Mouse (Mus musculus) bone marrow, adult 2 months (tissue): Measurements from ENCODE around the gene Cyp2u1.

ENCODE experiments used
- CTCF ChIP-seq: fragments of 200-500 bp; IDR thresholded peaks from 2 replicates; pipeline ENCODE4 v1.5.1; 2011; ENCODE audit warnings: low read length, control low read depth; ENCODE audit not compliant: control insufficient read depth, insufficient read depth
- POLR2A ChIP-seq: fragments of 200-500 bp; IDR thresholded peaks from 2 replicates; pipeline ENCODE4 v1.6.1; 2011; ENCODE audit warnings: low read depth, mild to moderate bottlenecking, control low read depth, low read length, borderline replicate concordance; ENCODE audit not compliant: control insufficient read depth

- TF ChIP-seq CTCF: no peak
- no peak for TF ChIP-seq POLR2A
Observed at GRCm38 (mm10) chr3:131266366-131267050, 36.5 kb downstream of the Cyp2u1 start.
